Mouse (Mus musculus): ENCODE data around the gene Eftud2. TPM values are rescaled to one million over a fixed set of nuclear protein-coding genes. Genes with fewer than 3 reads are reported as not detected.

The Eftud2 gene
- polyA plus RNA-seq (2017; shearing (Covaris generic)) = 100 to 1,000 TPM in 1 of 2 experiments, 10 to 100 TPM in 1; 97.2 to 170 TPM

DNA sequence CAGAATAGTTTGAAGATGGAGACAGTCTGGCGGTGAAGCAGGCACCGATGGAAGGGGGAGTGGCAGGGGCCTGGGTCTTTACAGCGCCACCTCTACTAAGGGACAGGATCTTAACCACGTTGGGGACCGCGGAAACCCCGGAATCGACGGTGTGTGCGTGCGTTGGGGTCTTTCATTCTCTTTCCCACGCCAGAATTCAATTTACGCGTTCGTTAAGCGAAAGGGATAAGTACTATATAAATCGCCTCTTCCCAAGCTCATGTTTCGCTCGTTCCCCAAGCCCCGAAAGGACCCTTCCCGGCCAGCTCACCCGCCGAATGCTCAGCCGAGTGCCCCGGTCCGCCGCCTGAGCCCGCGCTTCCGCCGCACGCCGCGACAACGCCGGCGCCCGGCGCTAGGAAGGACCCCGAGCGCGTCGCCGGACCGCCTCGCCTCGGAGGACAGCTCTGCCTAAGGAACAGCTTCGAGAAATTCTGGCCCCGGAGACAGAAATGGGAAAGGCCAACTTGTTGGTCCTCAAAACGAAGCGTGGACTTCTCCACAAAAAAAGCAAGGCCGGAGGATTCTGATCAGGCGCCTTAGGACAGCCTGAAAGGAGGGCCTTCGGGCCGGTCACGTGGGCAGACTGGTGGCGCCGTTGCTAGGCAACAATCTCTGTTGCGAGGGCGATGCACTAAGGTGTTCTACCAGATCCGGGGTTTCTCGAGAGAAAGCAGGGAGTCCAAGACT lies at the start of gene Eftud2, which contains the start of gene Ccdc103:
Gene Eftud2, minus strand, starts transcription at position 401 of the 729 bp plus-strand sequence.
Gene Ccdc103, plus strand, starts transcription at position 620 of the 729 bp plus-strand sequence.
- peak; percentile 93 for ATAC-seq

DNA sequence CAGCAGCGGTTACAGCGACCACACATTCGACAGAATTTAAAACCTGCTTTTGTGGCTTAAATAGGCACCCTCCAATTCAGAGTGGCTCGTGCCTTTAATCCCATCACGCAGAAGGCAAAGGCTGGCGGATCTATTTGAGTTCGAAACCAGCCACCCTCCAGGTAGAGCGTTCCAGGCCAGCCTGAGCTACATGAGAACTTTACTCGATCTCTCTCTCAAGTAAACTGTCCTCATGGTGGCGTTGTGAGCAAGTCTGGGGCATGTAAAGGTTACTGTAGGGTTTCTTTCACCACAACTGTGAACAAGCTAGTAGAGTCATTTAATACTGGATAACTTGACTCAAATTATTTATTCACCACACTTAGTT lies 44.5 kb upstream of the Eftud2 start:
- peak; percentile 54 for ATAC-seq

DNA sequence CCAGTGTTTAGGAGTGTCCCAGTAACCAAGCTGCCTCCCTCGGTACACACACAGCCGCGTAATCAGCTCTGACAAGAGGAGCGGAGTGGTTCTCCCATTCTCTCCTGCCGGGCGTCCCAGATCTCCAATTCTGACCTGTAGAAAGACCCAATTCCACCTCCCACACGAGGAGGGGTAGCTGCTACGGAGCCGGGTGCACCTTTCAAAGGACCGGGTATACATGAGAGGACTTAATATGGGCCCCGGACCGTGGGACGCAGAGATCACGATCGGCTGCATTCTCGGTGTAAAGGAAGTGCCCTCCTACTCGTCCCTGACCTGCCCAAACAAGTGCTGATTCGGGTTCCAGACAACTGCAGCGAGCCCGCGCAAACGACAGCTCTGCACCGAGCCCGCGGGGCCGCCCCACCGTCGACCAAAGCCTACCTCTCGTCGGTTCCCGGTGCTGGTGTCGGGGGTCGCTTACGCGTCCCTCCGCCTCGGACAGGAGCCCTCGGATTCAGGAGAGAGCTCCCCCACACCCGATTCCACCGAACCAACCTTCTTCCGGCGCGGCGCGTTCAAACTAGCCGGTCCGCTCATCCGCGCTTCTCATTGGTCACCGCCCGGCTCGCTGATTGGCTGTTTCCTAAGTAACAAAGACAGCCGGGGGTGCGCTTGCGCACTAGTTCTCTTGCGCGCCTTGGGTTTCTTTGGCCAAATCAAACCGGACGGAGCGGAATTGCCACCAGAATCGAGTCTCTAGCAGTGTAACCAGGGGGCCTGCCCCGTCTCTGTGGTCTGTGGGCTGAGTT lies 44.0 kb upstream of the Eftud2 start, which contains the start of gene Kif18b:
Gene Kif18b, minus strand, starts transcription at position 568 of the 794 bp plus-strand sequence.
- peak; percentile 98 for ATAC-seq

DNA sequence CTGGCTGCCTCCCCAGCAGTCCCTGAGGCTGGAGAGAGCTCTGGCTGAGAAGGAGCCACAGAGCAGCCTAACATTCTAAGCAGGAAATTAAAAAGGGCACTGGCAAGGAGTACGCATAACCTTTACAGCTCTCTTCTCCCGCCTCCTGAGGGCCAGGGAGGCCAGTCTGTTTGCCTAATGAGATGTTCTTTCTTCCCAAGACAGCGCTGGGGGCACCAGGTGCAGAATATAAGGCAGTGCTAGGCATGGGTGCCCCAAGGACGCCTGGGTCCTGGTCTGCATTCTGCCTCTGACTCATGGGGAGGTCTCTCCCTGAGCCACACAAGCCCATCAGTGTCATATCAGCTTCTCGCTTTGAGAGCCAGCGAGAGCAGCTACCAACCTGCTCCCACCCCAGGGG lies 40.7 kb upstream of the Eftud2 start:
- no peak for ATAC-seq

DNA sequence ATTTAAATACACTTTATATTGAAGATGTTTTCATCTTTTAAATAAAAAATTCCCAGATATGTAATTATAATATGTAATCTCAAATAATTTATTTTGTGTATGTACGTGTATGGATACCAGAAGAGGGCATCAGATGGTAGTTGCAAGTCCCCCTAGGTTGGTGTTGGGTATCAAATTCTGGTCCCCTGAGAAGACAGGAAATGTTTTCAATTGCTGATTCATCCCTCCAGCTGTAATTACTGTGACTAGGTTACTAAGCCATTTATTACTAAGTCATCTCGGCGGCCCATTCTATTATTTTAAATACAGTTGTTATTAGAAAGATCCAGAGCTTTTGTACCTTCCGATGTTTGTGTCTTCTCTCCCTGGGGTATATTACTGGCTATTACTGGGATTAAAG lies 37.3 kb upstream of the Eftud2 start:
- ATAC-seq = no peak

DNA sequence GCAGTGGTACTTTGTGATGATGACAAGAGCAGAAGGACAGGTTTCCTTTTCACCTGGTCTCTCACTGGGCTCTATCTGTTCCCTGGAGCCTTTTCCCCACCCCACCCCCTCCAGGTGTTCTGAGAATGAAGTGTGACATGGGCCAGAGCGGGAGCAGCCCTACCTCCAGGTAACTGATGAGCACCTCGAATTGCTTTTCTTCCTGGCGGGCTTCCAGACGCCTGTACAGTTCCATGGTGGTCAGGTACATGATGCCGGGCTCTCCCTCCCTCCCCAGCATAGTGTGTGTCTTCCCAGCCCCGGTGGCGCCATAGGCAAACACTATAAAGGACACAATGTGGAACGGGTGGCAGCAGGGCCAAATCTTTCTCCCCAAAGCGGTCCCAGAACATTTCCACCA lies 34.6 kb upstream of the Eftud2 start:
- ATAC-seq = no peak

DNA sequence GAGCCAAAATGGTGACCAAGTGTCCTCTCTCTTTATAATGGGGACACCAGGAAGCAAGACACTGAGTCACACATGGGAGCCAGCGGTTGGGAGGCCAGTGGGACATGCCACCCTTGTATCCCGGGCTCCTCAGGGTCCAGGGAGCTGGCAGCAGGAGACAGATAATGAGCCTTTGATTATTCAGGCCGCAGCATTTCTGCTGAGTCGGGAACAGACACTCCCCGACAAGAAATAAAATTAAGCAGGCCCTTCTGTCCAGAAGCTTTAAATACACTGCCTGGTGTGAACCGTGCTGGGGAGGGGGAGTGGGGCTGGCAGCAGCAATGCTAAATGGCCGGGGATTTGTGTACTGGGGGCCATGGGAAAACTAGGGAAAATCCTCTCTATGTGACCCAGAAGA lies 30.6 kb upstream of the Eftud2 start:
- ATAC-seq = no peak

DNA sequence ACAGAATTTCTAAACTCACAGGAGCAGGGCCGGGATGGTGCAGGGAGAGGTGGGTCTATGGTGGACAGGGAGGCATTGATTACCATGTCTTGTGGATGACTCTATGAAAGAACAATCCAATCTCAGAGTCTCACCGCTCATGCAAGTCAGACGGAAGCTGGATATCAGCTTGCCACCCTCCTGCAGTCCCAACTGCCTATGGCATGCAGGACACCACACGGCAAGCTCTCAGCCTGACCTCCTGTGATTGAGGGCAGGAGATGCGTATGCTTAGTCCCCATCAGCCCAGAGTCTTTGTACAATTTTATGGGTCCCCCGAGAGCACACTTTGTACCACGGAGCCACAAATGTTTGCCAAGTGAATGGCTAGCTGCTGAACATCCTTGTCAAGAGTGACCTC lies 22.9 kb upstream of the Eftud2 start:
- no peak for ATAC-seq

DNA sequence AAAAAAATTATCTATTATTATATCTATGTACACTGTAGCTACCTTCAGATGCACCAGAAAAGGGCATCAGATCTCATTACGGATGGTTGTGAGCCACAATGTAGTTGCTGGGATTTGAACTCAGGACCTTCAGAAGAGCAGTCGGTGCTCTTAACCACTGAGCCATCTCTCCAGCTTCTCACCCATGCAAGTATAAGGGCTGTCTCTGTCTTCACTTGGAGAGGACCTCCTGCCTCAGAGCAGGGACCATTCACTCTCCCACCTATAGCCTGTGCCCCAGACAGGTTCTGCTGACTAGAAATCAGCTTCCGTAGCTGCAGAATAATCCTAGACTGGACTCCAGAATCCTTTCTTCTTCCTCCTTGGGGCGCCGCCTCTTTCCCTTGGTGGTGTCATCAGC lies 21.3 kb upstream of the Eftud2 start:
- ATAC-seq = no peak

DNA sequence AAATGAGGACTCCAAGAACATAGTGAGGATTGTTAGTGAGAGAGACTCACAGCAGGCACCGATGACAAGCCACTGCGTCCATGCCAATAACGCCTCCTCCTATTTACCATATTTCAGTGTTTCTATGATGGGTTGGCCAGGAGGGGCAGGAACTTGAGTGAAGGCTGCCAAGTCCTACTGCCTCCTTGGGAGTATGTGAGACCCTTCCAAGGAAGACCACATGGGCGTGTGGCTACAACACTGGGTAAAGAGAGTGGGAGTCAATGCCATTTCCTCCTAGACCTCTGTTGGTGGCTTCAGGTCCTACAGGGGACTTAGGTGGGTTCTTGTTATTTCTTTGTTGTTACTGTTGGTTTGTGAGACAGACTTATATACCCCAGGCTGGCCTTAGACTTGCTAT lies 20.4 kb upstream of the Eftud2 start:
- ATAC-seq = no peak

DNA sequence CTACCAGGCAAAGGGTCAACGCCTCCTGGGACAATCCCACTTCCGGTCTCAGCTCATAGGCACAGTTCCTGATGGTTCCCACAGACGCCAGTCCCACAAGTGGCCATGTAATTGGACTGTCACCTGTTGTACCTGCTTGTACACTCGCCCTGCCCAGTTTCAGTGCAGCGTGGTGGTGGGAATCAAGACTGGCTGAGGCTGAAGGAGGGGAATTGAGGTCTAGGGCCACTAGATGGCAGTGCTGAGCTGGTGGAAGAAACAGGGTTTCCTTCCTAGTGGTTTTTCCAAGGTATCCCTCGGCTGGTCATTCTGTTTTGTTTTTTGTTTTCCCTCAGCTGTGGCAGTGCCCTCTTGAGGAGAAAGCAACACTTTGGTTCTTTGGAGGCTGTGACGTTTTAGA lies 20.0 kb upstream of the Eftud2 start, which contains the start of gene Gfap:
Gene Gfap, minus strand, starts transcription at position 150 of the 400 bp plus-strand sequence.
- ATAC-seq = no peak

DNA sequence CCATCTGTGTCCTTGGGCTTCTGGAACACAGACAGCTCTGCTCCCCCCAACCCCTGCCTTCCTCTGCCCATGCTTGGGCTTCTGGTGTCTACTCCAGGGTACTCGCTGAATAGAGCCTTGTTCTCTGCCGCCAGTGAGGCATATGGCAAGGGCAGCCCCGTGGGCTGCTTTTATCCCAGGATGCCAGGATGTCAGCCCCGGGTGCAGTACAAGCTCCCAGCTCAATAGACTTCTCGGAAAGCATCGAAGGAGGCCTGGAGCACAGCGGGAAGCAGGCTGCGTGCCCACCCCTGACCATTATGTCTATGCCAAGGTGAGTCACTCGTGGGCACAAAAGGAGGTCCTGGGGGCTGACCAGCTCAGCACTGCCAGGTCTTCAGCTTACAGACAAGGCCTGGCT lies 17.6 kb upstream of the Eftud2 start:
- no peak for ATAC-seq

DNA sequence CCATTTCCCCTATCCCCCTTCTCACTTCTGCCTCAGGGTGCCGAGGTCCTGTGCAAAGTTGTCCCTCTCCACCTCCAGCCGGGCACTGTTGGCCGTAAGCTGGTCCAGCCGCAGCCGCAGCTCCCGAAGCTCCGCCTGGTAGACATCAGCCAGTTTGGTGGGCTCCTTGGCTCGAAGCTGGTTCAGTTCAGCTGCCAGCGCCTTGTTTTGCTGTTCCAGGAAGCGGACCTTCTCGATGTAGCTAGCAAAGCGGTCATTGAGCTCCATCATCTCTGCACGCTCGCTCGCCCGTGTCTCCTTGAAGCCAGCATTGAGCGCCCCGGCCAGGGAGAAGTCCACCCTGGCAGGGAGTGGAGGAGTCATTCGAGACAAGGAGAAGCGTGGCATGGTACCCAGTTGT lies 15.9 kb upstream of the Eftud2 start:
- ATAC-seq = no peak

DNA sequence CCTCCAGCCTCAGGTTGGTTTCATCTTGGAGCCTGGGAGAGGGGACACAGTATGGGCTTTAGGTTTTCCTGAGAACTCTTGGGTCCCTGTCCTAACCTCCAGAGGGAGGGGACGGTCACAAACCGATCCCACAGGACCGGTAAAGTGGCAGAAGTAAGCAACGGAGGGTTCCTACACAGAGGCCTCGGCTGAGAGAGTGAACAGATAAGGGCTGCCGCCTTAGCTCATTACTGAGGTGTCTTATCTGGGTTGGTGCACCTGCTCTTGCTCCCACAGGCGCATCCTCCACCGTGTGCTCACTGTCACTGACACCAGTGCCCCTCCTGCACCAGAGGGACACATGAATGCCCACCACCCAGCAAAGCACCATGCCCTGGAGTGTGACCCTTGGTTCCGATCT lies 15.0 kb upstream of the Eftud2 start:
- no peak for ATAC-seq

DNA sequence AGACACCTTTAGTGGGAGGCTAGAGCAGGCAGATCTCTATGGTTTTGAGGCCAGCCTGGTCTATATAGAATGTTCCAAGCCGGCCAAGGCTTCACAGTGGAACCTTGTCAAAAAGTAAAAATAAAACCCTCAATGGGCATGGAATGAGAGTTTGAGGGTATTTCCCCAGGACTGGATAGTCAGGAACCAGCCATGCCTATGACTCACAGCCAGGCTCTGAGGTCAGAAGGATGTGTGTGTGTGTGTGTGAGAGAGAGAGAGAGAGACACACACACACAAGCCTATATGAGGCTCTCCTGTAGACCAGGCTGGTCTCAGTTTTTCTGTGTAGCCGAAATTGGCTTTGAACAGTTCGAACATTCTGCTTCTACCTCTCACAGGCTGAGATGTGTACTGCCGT lies 13.9 kb upstream of the Eftud2 start:
- no peak for ATAC-seq

DNA sequence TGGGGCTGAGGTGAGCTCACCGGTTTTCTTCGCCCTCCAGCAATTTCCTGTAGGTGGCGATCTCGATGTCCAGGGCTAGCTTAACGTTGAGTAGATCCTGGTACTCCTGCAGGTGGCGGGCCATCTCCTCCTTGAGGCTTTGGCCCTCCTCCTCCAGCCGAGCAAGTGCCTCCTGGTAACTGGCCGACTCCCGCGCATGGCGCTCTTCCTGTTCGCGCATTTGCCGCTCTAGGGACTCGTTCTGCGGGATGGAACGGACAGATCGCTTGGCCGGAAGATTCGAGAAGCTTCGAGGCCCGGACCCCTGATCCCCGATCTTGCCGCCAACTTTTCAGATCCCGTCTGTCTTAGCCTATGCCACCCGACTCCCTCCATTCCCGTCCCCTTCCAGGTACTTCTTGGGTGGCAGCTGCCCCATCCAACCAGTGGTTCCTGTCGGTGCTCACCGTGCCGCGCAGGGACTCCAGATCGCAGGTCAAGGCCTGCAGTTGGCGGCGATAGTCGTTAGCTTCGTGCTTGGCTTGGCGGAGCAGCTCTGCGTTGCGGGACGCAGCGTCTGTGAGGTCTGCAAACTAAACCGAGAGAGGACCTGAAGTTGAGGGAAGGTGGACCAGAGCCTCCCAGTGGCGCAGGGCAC lies 12.3 kb upstream of the Eftud2 start:
- ATAC-seq = peak; percentile 53

DNA sequence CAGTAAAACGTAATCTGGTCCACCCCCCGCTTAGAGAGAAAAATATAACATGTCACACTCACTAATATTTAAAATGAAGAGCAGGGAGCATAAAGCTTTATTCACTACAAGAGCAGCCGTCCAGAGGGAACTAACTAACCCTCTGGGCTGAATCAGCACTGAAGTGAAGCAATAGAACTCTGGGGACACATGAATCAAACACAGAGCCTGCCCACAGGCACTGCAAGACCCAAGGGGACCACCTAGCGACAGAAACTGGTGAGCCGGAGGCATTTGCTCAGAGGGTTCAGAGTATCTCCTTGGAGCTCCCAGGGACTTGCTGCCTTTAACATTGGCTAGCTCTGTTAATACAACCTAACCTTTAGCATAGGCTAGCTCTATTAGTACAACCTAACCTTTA lies 9.3 kb upstream of the Eftud2 start:
- no peak for ATAC-seq

DNA sequence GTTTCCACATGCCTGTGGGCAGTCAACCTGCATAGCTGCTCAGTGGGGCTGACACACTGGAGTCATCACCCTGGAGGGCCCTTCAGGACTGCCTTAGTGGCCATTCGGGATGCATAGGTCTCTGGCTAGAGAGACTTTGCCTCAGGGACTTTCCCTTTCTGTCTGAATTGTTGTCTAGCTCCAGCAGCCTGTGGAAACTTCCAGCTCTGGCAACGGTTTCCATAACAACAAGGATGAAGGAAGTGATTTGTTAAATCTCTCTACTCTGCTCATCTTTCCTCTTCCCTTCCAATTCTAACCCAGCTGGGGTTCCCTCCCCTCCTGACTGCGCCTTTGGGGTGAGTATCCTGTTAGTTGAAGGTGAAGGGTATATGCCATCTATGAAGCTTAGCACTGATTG lies 7.3 kb upstream of the Eftud2 start:
- ATAC-seq = no peak

DNA sequence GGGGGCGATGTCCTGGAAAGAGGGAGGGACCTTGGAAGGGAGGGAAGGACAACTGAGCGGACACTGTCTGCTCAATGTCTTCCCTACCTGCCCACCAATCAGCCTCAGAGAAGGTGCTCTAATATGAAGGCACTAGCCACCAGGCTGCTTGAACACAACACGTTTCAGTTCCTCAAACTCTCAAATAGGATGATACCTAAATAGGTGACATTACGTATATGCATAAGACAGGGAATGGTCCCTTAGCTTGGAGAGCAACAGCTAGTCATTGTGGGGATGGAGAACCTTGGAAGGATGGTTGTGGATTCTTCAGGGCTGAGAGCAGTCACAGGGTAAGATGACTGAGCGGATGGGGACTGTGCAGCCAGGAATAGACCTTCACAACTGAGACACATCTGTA lies 6.6 kb upstream of the Eftud2 start:
- no peak for ATAC-seq

DNA sequence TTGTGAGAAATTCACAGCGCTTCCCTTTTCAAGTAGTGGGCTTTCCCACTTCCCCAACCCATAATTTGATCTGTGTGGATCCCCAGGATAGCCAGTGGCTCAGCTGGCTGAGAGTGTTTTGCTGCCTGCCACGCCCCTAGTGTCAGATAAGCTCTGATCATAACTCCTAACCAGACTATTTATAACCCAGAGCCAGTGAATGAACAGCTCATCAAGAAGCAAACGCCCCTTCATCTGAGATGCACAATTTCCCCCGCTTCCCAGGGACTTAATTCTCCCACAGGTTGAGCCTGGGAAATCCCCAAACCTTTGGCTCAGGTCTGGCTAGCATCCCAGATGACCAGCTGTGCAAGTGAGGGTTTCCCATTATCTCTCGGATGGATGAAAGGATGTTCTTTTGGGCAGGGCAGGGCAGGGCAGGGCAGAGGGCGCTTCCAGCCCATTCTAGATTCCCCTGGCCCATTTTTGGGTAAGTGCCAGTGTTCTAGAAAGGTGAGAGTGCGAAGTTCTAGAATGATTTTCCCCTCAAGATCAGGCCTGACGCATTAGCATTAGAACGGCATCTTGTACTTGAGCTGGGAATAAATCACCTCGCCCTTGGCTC lies 3.9 kb upstream of the Eftud2 start, which contains the start of gene Fam187a:
Gene Fam187a, plus strand, starts transcription at position 554 of the 604 bp plus-strand sequence.
- no peak for ATAC-seq

DNA sequence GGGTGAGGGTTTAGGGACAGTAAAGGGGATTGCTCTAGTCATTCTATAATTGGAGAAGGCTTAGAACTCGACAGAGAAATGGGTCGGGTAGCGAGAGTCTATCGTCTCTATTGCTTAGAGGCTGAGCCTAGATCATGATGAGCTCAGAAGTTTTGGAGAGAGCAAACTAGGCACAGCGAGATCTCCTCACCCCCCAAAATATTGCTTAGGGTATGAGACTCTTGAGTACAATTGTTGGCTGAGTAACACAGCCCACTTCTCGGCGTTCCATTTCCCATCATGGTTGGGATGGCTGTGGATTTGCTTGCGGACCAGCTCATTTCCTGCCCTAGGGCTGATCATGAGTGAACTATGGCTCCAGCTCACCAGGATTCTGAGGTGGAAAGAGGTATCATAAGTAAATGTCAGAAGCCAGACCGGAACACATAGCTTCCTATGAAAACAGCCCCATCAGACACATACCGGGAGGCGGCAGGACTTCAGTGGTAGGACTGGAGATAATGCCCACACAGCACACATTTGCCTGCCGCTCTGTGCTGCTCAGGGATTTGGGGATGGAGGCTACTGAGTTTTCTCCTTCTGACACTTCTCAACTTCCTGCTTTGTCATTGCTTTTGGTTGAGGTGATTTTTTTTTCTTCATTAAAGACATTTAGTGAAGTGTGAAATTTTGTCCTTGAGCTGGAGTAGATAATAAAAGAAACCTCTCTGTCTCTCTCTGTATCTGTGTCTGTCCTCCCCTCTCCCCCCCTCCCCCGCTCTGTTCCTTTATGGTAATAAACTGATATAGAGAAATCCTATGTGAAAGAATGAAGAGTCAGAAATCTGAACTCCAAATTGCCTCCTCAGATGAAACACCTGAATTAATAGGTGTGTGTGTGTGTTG lies 771 bp upstream of the Eftud2 start:
- peak; percentile 6 for ATAC-seq

DNA sequence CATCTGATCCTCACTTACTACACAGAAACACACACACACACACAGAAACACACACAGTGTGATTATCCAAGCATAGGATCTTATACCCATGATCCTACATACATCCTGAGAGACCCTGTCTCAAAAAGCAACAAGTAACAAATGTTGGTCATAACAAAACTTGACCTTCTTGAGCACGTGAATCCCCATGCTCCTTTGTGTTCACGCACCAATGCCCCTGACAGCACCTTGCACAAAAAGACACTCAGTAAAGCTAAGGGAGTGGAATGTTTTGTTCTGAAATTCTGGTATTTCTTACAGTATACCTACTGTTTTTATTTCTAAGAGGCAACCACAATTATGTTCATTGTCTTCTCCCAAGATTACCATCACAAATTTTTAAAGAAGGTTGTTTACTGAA lies 1.2 kb downstream of the Eftud2 start:
- no peak for ATAC-seq
